Mouse (Mus musculus): ENCODE measurements around the gene Sys1.

DNA sequence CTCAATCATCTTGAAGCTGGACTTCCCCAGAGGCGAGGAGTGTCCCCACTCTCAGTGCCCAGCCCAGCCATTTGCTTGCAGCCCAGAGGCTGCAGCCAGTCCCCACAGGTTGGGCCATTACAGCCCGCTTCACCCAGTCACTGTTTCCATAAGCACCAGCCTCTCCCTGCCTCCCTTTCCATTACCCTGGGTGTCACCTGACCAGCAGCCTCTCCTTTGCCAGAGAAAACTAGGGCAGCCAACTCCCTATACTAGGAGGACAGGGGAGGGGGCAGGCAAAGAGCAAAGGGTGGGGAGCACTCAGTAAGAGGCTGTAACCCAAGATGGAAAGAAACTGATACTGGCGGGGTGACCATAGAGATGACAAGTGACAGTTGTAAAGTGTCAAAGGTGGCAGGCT is 19.8 kb upstream of the Sys1 start:
- TF ChIP-seq CTCF (IDR thresholded peaks at IDR 0.05; ENCODE audit: borderline replicate concordance, insufficient read depth, low read depth, low read length) (no peak), POLR2A (IDR thresholded peaks at IDR 0.05; ENCODE audit: borderline replicate concordance, insufficient read depth, low read length) (no peak)

Data from cerebellum, adult 2 months (tissue).